Mouse (Mus musculus) embryonic facial prominence, embryonic 15.5 days (tissue): ENCODE data around the gene Ephb2. TPM values are rescaled to one million over a fixed set of nuclear protein-coding genes. Genes with fewer than 3 reads are reported as not detected.

Experiments
- ATAC-seq: fragments of 200-750 bp; cut with Nextera tagmentation; 2 replicates; pipeline ENCODE4 v1.8.0; 2017; ENCODE audit warnings: low read depth, moderate TSS enrichment; ENCODE audit not compliant: insufficient number of reproducible peaks, low FRiP score, low TSS enrichment
- H3K27ac ChIP-seq: fragments of 300-500 bp; sonication (generic); replicated peaks from 2 replicates; pipeline ENCODE4 v1.5.1; 2015; ENCODE audit warnings: mild to moderate bottlenecking, inconsistent platforms
- H3K27me3 ChIP-seq: fragments of 300-500 bp; sonication (generic); 2 replicates; pipeline ENCODE4 v1.6.1; 2015; ENCODE audit warnings: inconsistent platforms
- H3K36me3 ChIP-seq: fragments of 300-500 bp; sonication (generic); 2 replicates; pipeline ENCODE4 v1.6.1; 2015; ENCODE audit warnings: mild to moderate bottlenecking, inconsistent platforms
- H3K4me1 ChIP-seq: fragments of 300-500 bp; sonication (generic); 2 replicates; pipeline ENCODE4 v1.6.1; 2015; ENCODE audit warnings: inconsistent platforms
- H3K4me2 ChIP-seq: fragments of 300-500 bp; sonication (generic); replicated peaks from 2 replicates; pipeline ENCODE4 v1.6.1; 2015; ENCODE audit warnings: mild to moderate bottlenecking, inconsistent platforms
- H3K4me3 ChIP-seq: fragments of 300-500 bp; sonication (generic); replicated peaks from 2 replicates; pipeline ENCODE4 v1.5.1; 2015; ENCODE audit warnings: mild to moderate bottlenecking, inconsistent platforms
- H3K9ac ChIP-seq: fragments of 300-500 bp; sonication (generic); 2 replicates; pipeline ENCODE4 v1.6.1; 2015; ENCODE audit warnings: inconsistent platforms
- H3K9me3 ChIP-seq: fragments of 300-500 bp; sonication (generic); replicated peaks from 2 replicates; pipeline ENCODE4 v1.6.1; 2016; ENCODE audit warnings: inconsistent platforms
- WGBS: fragments of 180-500 bp; shearing (Covaris S2); methylation state at CpG from one replicate; pipeline ENCODE4 v1.1.7; 2015; 5-methylcytosine and 5-hydroxymethylcytosine counted together
- polyA plus RNA-seq: library from polyadenylated mRNA; unstranded; fragments of >200 nt; fragmentation: Nextera tagmentation; extraction: Ambion mirVana; gene quantifications from 2 replicates; pipeline ENCODE4 v1.2.1, GENCODE M21; 2015

Gene Ephb2
- polyA plus RNA-seq, 1 experiment from 2014 or later: 13.1 TPM

DNA sequence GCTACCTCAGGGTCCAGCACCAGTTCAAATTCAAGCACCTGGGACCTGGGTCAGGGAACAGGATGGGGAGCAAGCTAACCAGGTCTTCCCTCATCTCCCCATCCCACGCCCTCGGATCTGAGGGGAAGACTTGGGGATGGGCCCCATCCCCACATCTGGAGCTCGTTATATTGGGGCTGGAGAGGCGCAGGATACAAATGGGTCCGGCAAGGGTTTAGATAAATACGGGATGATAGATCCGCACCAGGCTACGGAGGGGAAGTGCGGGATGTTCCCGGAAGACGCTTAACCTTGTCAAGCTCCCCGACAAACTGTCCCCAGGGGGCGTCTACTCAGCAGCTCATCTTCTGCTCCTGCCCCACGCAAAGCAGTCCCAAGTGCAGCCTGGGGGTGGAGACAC lies 35.4 kb downstream of the Ephb2 start:
- Histone ChIP-seq H3K4me1 (peaks cover 68% of the 10 kb centered on the region), H3K9me3 (no peaks in the 10 kb centered on the region), H3K36me3 (no peaks in the 10 kb centered on the region), H3K9ac (no peak overlapping the region), H3K4me3 (no peak overlapping the region), H3K27ac (peak overlapping the region; percentile 55; the same call in 1 of the 2 replicates), H3K27me3 (no peaks in the 10 kb centered on the region), H3K4me2 (no peak overlapping the region)
- WGBS: 29% methylated on average over 14 of the region's 14 CpGs
- no peak for ATAC-seq

DNA sequence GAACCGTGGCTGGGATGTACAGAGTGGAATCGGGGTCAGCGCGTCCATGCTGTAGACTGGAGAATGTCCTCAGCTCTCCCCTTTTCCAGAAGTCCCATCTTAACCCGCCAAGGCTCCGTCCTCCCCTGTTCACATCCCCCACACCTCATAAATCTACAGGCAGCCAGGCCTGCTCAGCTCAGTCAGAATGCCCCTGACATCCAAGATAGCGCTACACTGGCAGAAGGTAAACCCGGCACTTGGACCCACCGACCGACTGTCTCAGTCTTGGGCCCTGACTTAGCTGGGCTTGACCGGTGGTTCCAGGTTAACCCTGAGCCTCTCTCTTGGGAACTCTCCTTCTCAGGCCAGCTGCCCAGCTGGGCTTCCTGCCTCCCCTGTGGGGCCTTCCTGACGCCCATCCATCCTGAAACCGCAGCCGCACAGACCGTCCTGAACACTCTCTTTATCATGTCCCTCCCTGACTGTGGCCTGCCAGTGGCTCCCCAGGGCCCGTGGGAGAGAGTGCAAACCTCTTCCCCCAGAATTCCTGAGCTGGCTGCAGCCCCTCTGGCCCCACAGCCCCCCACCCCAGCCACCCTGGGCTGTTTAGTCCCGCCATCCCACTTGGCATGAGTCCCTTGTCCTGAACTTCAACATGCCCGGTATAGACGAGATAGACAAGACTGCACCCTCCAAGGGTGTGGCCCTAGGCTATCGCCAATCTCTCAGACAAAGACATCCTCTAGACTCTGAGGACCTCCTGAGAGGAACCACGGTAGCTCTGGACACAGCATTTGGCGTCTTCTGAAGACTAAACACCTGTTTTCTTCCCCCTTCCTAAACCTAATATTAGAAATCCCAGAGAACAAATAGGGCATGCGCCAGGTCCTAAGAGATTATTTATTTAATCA lies 37.9 kb downstream of the Ephb2 start:
- WGBS: 63% methylated on average over 23 of the region's 23 CpGs
- Histone ChIP-seq H3K36me3 (no peaks in the 10 kb centered on the region), H3K4me3 (no peak overlapping the region), H3K9me3 (no peaks in the 10 kb centered on the region), H3K9ac (no peak overlapping the region), H3K27me3 (no peaks in the 10 kb centered on the region), H3K27ac (no peak overlapping the region), H3K4me2 (no peak overlapping the region), H3K4me1 (peaks cover 65% of the 10 kb centered on the region)
- no peak for ATAC-seq

DNA sequence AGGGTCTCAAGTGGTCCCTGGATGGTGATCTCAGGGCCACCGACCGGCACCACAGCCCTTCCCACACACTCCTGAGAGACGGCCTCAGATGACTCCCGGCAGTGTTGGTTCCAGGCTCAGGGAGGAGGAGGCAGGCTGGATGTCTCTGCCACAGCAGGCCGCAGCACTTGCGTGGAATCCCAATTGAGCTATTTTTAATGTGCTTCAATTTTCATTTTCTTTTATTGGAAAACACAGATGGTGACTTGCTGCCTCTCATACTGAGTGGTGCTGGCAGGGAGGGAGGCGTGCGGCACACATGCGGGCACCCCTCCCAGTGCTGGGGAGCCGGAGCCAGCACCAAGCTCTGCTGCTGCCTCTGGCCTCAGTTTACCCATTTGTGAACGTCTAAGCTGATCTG lies 42.5 kb downstream of the Ephb2 start:
- Histone ChIP-seq H3K36me3 (no peaks in the 10 kb centered on the region), H3K4me3 (no peak overlapping the region), H3K9me3 (no peaks in the 10 kb centered on the region), H3K4me1 (peaks cover 44% of the 10 kb centered on the region), H3K27ac (no peak overlapping the region), H3K27me3 (no peaks in the 10 kb centered on the region), H3K9ac (no peak overlapping the region), H3K4me2 (no peak overlapping the region)
- WGBS: 73% methylated on average over 11 of the region's 11 CpGs
- no peak for ATAC-seq

DNA sequence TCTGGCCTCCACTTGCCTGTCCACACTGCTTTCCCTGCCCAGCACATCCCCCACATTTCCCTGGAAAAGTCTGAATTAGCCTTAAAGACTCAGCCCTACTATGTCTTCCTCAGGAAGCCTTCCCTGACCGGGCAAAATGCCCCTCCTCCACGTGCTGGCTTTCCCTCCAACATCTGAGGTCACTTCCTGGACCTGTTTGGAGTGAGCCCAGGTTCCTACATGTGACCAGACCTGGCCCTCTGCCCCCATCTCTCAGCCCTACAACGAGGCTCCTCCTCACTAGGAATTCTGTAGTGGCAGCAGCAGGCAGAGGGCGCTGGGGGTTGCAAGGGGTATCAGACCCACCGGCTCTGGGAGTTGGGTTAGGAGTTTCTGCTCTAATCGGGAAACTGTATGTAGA lies 46.0 kb downstream of the Ephb2 start:
- Histone ChIP-seq H3K4me2 (no peak overlapping the region), H3K27me3 (no peaks in the 10 kb centered on the region), H3K9ac (no peak overlapping the region), H3K27ac (no peak overlapping the region; the same call in 1 of the 2 replicates), H3K4me1 (peaks cover 50% of the 10 kb centered on the region), H3K36me3 (no peaks in the 10 kb centered on the region), H3K4me3 (no peak overlapping the region), H3K9me3 (no peaks in the 10 kb centered on the region)
- no peak for ATAC-seq
- 67% methylated on average over 6 of the region's 6 CpGs for WGBS

DNA sequence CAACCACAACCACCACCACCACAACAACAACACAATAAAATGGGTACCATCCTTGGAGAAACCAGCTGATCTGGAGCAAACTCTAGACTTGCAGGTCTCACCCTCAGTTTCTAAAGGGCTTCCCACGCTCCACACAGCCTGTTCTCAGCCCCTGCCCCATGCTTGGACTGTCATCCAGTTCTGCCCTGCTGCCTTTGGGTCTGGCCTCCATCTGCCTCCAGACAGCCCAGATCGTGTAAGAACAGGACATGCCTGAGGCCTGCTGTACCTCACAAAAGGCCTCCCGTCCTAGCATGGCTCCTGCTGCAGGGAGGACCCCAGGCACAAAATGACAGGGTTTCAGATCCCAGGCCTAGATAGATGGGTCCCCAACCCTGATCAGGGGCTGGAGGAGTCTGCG lies 48.4 kb downstream of the Ephb2 start:
- WGBS: 51% methylated on average over 4 of the region's 4 CpGs
- ATAC-seq: no peak
- no peak overlapping the region for H3K4me2 ChIP-seq
- H3K4me1 ChIP-seq: peaks cover 45% of the 10 kb centered on the region
- no peaks in the 10 kb centered on the region for H3K36me3 ChIP-seq
- no peaks in the 10 kb centered on the region for H3K27me3 ChIP-seq
- H3K9me3 ChIP-seq: no peaks in the 10 kb centered on the region
- no peak overlapping the region for H3K4me3 ChIP-seq
- H3K9ac ChIP-seq: no peak overlapping the region
- 0 out of 2 replicates have a peak overlapping the region, but pooled peaks have one; percentile 14 for H3K27ac ChIP-seq

DNA sequence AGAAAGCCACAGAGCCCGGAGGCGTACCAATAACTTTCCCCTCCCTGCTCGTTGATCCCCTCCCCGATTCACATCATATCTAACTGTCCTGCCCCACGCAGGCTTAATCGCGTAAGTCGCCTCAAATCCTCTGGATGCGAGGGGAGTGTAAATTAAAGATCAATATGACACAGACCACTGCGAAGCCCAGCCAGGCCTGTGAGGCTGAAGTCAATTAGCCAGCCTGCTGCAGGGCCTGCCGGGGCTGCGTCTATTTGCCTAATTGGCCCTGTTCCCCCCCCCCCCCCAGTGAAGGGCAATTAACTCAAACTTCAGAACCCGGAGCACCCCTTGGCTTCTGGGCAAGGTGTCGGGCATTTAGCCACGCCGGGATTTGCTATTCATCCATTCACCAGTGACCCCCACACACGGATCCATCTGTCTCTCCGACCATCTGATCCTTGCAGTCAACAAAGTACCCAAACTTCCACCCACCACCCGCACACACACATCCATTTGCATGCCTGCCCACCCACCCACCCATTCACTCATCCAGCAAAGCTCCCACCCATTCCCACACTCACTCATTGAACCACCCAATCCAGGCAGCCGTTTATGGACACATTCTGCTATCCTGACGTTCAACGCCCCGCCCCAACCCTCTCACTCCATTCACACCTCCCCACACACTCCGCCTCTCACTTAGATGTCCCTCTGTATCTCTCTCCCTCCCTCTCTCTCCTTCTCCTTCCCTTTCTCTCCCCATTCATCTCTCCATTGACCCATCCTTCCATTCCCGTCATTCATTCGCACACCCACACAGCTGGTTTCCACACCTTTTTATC lies 49.1 kb downstream of the Ephb2 start:
- no peak overlapping the region for H3K4me3 ChIP-seq
- no peaks in the 10 kb centered on the region for H3K9me3 ChIP-seq
- H3K27me3 ChIP-seq: no peaks in the 10 kb centered on the region
- H3K27ac ChIP-seq: no peak overlapping the region
- 59% methylated on average over 26 of the region's 26 CpGs for WGBS
- ATAC-seq: no peak
- no peak overlapping the region for H3K4me2 ChIP-seq
- peaks cover 52% of the 10 kb centered on the region for H3K4me1 ChIP-seq
- no peak overlapping the region for H3K9ac ChIP-seq
- no peaks in the 10 kb centered on the region for H3K36me3 ChIP-seq

DNA sequence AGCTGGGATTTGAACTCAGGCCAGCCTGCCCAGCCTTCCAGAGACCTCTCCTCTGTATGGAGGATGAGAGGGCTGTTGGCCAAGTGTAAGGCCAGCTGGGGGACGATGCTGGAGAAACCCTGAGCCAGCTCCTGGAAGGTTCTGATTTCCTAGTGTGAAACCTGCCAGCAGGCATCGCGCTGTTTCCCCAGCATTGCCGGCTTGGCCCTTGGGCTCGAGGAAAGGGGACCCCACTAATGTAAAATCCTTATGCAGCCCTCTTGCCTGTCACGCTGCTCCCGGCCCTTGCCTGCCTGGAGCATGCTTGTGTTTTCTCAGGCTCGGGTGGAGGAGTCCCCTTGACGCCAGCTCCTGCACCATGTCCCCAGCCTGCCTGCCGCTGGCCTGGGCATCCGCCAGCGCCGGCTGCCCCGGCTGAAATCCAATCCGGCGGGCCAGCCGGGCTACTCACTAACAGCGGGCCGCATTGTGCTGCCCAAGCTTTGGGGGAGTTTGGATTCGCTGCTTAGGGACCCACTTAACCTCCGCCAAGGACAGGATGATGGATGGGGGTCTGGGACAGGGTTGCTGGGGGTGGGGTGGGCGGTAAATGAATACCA lies 52.1 kb downstream of the Ephb2 start:
- H3K4me1 ChIP-seq: peaks cover 67% of the 10 kb centered on the region
- H3K27me3 ChIP-seq: no peaks in the 10 kb centered on the region
- H3K36me3 ChIP-seq: no peaks in the 10 kb centered on the region
- peak overlapping the region; percentile 69; the same call in 1 of the 2 replicates for H3K27ac ChIP-seq
- H3K9me3 ChIP-seq: no peaks in the 10 kb centered on the region
- 28% methylated on average over 22 of the region's 22 CpGs for WGBS
- no peak overlapping the region; the same call in 1 of the 2 replicates for H3K4me2 ChIP-seq
- ATAC-seq: peak; percentile 12; the same call in 1 of the 2 replicates
- no peak overlapping the region for H3K4me3 ChIP-seq
- H3K9ac ChIP-seq: no peak overlapping the region

DNA sequence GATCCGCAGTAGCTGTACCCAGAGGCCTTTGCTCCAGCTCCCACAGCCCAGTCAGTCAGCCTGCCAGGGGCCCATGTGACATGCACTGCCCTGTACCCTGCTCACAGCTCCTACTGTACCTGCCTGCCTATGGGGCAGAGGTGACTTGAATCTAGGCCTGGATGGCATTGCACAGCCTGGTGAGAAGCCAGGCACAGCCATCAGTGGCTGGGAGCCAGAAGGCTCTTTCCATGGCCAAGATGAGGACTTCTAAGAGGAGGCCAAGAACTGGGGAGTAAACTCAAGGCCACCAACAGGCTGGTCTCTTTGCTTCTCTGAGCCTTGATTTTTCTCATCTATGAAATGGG lies 53.2 kb downstream of the Ephb2 start:
- WGBS: 86% methylated on average over 1 of the region's 1 CpGs
- Histone ChIP-seq H3K4me3 (no peak overlapping the region), H3K4me1 (peaks cover 71% of the 10 kb centered on the region), H3K4me2 (no peak overlapping the region), H3K36me3 (no peaks in the 10 kb centered on the region), H3K27me3 (no peaks in the 10 kb centered on the region), H3K9ac (no peak overlapping the region), H3K9me3 (no peaks in the 10 kb centered on the region), H3K27ac (peak overlapping the region; percentile 81)
- no peak for ATAC-seq

DNA sequence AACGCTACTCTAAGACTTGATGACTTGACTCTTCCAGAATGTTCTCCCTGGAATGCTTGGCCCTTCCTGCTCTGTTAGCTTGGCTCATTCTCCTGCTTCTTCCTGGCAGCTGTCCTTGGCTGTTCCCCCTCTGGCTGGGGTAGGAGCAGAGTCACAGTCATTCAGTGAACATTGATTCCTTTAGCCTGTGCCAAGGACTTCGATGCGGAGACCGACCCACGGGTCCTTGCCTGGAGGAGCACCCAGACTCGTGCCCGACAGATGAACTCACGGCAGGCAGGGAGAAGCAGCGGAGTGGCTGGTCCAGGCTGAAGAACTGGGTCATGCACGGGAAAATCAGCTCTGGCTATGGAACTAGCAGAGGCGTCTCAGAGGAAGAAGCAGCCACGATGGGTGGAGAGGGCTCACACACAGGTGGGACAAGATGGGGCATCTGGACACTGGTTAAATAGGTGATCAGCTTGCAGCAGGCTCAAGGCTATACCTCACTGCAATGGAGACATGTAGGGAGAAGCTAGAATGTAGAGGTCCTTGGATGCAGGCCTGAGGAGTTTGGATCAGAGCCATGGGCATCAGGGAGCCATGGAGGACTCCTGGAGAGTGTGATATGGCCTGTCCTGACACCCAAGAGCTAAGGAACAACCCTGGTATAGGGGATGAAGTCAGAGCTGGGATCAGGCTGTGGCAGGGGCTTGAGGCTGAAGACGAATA lies 53.8 kb downstream of the Ephb2 start:
- peak; percentile 39; the same call in 1 of the 2 replicates for ATAC-seq

DNA sequence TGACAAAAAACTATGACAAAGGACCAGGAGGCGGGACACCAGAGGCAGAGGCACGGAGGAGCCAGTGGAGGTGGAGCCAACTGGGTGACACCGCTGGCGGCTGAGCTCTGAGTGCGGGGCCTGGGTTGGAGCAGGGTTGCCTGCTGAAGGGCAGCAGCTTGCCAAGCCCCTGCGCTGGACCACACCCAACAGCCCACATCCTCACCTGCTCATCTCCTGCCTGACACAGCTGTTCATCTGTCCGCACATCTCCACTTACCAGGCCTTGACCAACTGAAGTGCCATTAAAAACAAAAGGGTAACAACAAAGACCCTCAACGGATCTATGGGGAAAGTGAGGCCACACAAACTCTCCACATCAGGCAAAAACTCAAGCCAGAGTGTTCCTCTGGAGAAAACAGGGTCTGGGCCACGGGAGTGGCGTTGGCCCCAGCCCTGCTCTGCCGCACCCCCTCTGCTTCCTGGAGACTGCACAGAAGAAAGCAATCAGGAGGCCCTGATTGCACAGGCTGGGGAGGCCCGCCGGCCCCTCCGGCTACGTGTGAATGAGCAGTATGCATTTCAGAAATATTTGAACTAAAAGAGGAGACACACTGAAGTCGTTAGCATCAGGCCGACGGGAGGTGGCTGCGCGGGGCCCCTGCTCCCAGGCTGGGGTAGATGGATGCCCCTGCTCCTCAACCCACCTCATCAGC lies 55.4 kb downstream of the Ephb2 start:
- H3K4me3 ChIP-seq: no peak overlapping the region
- no peaks in the 10 kb centered on the region for H3K9me3 ChIP-seq
- no peaks in the 10 kb centered on the region for H3K27me3 ChIP-seq
- ATAC-seq: peak; percentile 71
- H3K27ac ChIP-seq: peak overlapping the region; percentile 81
- WGBS: 34% methylated on average over 20 of the region's 20 CpGs
- peaks cover 75% of the 10 kb centered on the region for H3K4me1 ChIP-seq
- peak overlapping the region; percentile 12; the same call in 1 of the 2 replicates for H3K4me2 ChIP-seq
- H3K9ac ChIP-seq: no peak overlapping the region
- H3K36me3 ChIP-seq: no peaks in the 10 kb centered on the region

More for the DNA sequence above, 53.8 kb downstream of the Ephb2 start:
- no peaks in the 10 kb centered on the region for H3K9me3 ChIP-seq
- no peak overlapping the region; the same call in 1 of the 2 replicates for H3K4me2 ChIP-seq
- H3K36me3 ChIP-seq: no peaks in the 10 kb centered on the region
- H3K4me1 ChIP-seq: peaks cover 70% of the 10 kb centered on the region
- H3K9ac ChIP-seq: no peak overlapping the region
- H3K27ac ChIP-seq: peak overlapping the region; percentile 81
- 43% methylated on average over 13 of the region's 13 CpGs for WGBS
- H3K27me3 ChIP-seq: no peaks in the 10 kb centered on the region
- no peak overlapping the region for H3K4me3 ChIP-seq
